Mouse (Mus musculus) liver, adult 2 months (tissue): ENCODE measurements at regions not wholly inside any gene's neighbourhood (a gene's known extent, or its start where the extent isn't known, plus 50 kb on each side); places are given as distances from the start of the nearest gene placed in this dataset.

Experiments used
- CTCF ChIP-seq: fragments of 200-500 bp; IDR thresholded peaks from 2 replicates; pipeline ENCODE4 v1.5.1; 2011; ENCODE audit warnings: low read depth, low read length, control low read depth
- POLR2A ChIP-seq: fragments of 200-500 bp; IDR thresholded peaks from 2 replicates; pipeline ENCODE4 v1.6.1; 2011; ENCODE audit warnings: low read length, control low read depth; ENCODE audit not compliant: insufficient read depth; ENCODE audit errors: extremely low read depth

GRCm38 (mm10) chr13:47716265-47716664 is 544.8 kb upstream of the Id4 start:
- TF ChIP-seq POLR2A, result no peak
- TF ChIP-seq CTCF, result no peak
